Mouse (Mus musculus): ENCODE results near the gene Dmac2. TPM values are rescaled to one million over a fixed set of nuclear protein-coding genes. Genes with fewer than 3 reads are reported as not detected.

The Dmac2 gene
- polyA plus RNA-seq (2015; fragmentation: Nextera tagmentation; extraction: Ambion mirVana), result 18.6 and 18.8 TPM in 2 replicates

GRCm38 (mm10) chr7:25618865-25619721, at the start of gene Dmac2:
Dmac2 (plus strand) TSS chr7:25619414.

GRCm38 (mm10) chr7:25615706-25616011, 3.6 kb upstream of the Dmac2 start, which contains the start of gene Erich4:
Erich4 (minus strand) TSS chr7:25615892.

GRCm38 (mm10) chr7:25626509-25627430, 7.6 kb downstream of the Dmac2 start, which contains the start of gene B3gnt8:
B3gnt8 (plus strand) TSS chr7:25626654.

GRCm38 (mm10) chr7:25658657-25659472, 39.7 kb downstream of the Dmac2 start, which contains the start of the genes Bckdha and Exosc5:
Bckdha (minus strand) TSS chr7:25658981.
Exosc5 (plus strand) TSS chr7:25659164.

GRCm38 (mm10) chr7:25674719-25675300, 55.6 kb downstream of the Dmac2 start, which contains the start of gene Tmem91:
Tmem91 (minus strand) TSS chr7:25675166.

Other genes starting within 250 kb of the Dmac2 start
- 0.60 and 0.94 TPM in 2 replicates for gene Cnfn, start 249.7 kb upstream of the Dmac2 start, polyA plus RNA-seq (2015; fragmentation: Nextera tagmentation; extraction: Ambion mirVana)
- 4.5 and 5.9 TPM in 2 replicates for gene Lipe, start 220.7 kb upstream of the Dmac2 start, polyA plus RNA-seq (2015; fragmentation: Nextera tagmentation; extraction: Ambion mirVana)
- gene Cxcl17, start 206.5 kb upstream of the Dmac2 start, polyA plus RNA-seq (2015; fragmentation: Nextera tagmentation; extraction: Ambion mirVana), result not detected in 2 replicates
- 2.9 and 7.7 TPM in 2 replicates for gene Ceacam1, start 141.8 kb upstream of the Dmac2 start, polyA plus RNA-seq (2015; fragmentation: Nextera tagmentation; extraction: Ambion mirVana)
- gene Ceacam2, start 79.6 kb upstream of the Dmac2 start, polyA plus RNA-seq (2015; fragmentation: Nextera tagmentation; extraction: Ambion mirVana), result 0.13 and 0.18 TPM in 2 replicates
- gene Erich4, start 3.5 kb upstream of the Dmac2 start, polyA plus RNA-seq (2015; fragmentation: Nextera tagmentation; extraction: Ambion mirVana), result not detected in 2 replicates
- 8.5 and 9.1 TPM in 2 replicates for gene B3gnt8, start 7.2 kb downstream of the Dmac2 start, polyA plus RNA-seq (2015; fragmentation: Nextera tagmentation; extraction: Ambion mirVana)
- 42.6 and 55.7 TPM in 2 replicates for gene Bckdha, start 39.6 kb downstream of the Dmac2 start, polyA plus RNA-seq (2015; fragmentation: Nextera tagmentation; extraction: Ambion mirVana)
- 52.0 and 62.6 TPM in 2 replicates for gene Exosc5, start 39.8 kb downstream of the Dmac2 start, polyA plus RNA-seq (2015; fragmentation: Nextera tagmentation; extraction: Ambion mirVana)
- 0.76 and 1.2 TPM in 2 replicates for gene Tmem91, start 55.8 kb downstream of the Dmac2 start, polyA plus RNA-seq (2015; fragmentation: Nextera tagmentation; extraction: Ambion mirVana)
- gene B9d2, start 61.4 kb downstream of the Dmac2 start, polyA plus RNA-seq (2015; fragmentation: Nextera tagmentation; extraction: Ambion mirVana), result 14.7 and 19.9 TPM in 2 replicates
- 2.9 and 3.4 TPM in 2 replicates for gene Tgfb1, start 67.6 kb downstream of the Dmac2 start, polyA plus RNA-seq (2015; fragmentation: Nextera tagmentation; extraction: Ambion mirVana)
- gene Ccdc97, start 99.7 kb downstream of the Dmac2 start, polyA plus RNA-seq (2015; fragmentation: Nextera tagmentation; extraction: Ambion mirVana), result 12.6 and 14.4 TPM in 2 replicates
- gene Hnrnpul1, start 135.3 kb downstream of the Dmac2 start, polyA plus RNA-seq (2015; fragmentation: Nextera tagmentation; extraction: Ambion mirVana), result 25.2 and 31.9 TPM in 2 replicates
- 113 and 121 TPM in 2 replicates for gene Axl, start 169.3 kb downstream of the Dmac2 start, polyA plus RNA-seq (2015; fragmentation: Nextera tagmentation; extraction: Ambion mirVana)
- gene Cyp2s1, start 197.5 kb downstream of the Dmac2 start, polyA plus RNA-seq (2015; fragmentation: Nextera tagmentation; extraction: Ambion mirVana), result 10.5 and 11.8 TPM in 2 replicates